Mouse (Mus musculus) lung, adult 18-20 months (tissue): ENCODE data around the gene Slc9a7.

ENCODE experiments used
- DNase-seq, 2 experiments: peaks; one replicate each; pipeline ENCODE4 v3.0.0; 2022; ENCODE audit warnings: mixed read lengths in 2 of 2

Slc9a7 gene

DNA sequence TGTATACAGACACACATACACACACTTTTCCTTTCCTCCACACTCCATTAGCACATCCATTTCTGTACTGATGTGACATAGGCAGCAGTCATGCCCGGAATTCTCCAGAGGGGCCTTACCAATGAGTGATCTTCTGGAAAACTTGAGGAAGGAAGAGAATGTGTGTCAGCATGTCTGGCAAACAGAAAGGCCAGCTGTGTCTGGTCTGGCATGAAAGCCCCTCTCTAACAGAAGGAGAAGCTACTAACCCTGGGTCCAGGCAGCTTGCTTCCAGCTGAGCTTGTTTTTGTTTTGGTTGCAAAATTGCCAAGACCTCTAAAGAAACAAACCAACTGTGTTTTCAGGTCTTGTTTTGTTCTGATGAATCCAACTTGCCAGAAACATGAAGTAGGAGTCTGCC is 162.1 kb downstream of the Slc9a7 start:
- DNase-seq: peak in 1 of 2 experiments; percentile 9

- DNase-seq: no peak
Observed at GRCm38 (mm10) chrX:20128951-20129350, 162.7 kb downstream of the Slc9a7 start.

DNA sequence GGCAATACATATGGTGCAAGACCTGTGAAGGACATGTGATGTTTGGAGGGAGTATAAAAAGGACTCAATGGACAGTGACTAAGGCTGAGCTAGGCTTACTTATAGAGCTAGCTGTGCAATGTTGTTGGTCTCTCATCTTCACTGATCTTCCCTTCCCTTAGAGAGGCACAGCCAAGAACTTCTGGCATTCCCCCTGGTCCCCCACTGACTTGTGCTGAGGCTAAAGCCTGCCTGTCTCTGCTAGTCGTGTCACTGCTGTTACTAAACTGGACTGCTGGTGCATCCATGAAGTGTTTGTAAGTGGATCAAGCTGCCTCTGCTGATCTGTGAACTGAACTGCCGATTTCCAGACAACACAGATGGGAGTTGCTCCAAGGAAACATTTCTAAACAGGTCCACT is 166.1 kb downstream of the Slc9a7 start:
- no peak for DNase-seq

DNA sequence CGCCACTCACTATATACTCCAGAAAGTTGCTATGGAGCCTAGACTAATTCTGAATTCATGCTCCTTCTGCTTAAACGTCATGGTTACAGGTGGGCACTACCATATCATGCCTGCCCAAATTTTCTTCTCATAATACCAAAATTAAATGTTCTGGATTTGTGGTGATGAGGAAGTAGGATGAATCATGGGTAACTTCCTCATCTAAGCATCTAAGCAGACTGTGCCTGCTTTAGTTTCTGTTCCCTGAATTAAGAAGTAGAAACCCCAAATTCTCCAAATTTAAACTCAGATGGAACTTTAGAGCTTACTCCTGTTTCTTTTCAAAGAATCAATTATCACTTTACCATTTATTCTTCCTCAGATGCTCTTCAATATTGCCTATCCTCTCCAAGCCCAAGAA is 173.9 kb downstream of the Slc9a7 start:
- DNase-seq: no peak

- no peak for DNase-seq
Observed at GRCm38 (mm10) chrX:20070196-20070595, 221.4 kb downstream of the Slc9a7 start.

DNA sequence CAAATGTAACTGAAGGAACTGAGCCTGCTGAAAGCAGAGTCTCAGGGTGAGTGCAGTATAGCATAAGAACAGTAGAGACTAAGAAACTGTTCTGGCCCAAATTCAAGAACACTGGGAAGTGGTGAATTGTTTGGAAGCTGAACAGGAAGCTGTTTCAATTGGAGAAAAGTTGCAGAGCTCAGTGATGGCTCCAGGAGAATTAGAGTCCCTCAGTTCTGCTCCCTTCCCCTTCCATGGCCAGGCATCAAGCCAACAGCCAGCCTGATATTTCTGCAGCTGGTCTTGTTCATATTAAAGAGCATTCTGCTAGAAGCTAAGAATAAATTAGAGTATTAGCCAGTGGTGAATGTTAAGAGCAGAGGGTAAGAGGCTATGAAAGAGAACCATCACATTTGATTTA is 225.0 kb downstream of the Slc9a7 start:
- no peak for DNase-seq

DNA sequence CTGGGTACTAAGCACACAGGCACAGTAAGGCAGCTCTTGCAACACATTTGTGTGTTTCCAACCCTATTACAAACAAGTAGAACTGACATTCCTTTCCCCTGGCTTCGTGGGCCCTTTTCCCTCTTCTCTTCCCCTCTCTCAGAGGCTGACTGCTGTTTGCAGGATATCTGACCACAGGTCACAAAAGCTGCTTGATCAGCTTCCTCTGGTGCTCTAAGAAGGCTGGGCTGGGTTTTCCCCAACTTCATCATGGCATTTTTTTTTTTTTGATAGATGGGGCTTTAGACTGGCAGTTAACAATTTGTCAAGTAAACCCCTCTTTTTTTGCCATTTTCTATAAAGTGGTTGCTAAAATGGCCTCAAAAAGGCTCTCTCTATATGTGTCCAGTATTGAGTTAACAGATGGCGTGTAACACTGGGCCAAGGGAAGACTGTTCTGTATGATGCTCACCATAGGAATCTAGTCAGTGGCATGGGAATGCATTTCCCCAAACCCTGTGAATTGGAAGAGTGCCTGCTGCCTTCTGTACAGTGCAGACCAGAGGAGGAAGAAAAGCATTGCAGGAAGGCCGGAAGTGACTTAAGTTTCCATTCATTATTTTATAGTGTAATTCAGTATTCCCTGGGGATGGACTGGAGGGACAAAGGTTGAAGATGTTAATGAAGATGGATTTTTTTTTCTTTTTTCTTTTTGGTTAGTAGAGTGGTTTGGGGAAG is 229.7 kb downstream of the Slc9a7 start:
- no peak for DNase-seq

DNA sequence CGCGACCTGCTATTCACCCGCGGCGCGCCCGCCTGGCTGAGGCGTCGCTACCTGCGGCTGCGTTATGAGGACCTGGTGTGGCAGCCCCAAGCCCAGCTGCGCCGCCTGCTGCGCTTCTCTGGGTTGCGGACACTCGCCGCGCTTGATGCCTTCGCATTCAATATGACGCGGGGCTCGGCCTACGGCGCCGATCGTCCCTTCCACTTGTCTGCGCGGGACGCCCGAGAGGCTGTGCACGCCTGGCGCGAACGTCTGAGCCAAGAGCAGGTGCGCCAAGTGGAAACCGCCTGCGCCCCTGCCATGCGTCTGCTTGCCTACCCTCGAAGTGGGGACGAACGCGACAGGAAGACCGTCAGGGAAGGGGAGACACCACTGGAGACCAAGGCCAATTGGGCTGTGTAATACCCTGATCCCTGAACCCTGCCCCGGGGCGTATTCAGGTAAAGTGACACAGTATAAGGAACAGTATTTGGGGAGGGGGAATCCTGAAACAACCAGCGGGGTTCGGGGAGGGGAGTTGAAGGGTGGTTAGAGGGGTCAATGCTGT is 230.8 kb downstream of the Slc9a7 start:
- peak; percentile 2 to 4 for DNase-seq

GRCm38 (mm10) chrX:20060096-20060768 is 231.4 kb downstream of the Slc9a7 start:
- peak; percentile 3 for DNase-seq

DNA sequence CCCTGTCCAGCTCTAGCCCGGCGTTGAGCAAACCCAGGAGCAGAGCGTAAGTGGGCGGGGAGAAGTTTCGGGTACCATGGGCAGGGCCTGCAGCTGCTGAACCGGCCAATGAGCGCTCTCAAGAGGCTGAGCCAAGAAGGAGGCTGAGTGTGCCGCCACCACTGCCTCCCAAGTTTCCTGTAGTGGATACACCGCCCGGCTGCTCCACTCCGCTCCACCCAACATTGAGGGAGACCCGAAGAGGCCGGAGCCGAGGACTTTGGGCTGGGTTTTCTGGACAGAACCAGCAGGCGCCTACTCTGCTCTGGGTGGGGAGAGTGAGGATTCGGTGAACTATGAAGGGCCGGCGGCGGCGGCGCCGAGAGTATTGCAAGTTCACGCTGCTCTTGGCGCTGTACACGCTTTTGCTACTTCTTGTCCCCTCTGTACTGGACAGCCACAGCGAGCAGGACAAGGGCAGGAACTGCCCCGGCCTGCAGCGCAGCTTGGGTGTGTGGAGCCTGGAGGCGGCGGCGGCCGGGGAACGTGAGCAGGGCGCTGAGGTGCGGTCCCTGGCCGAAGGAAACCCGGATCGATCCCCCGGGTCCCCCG is 232.1 kb downstream of the Slc9a7 start, which contains the start of gene Chst7:
Gene Chst7 (plus strand): TSS at position 180 of the 591 bp plus-strand sequence.
- peak; percentile 83 to 84 for DNase-seq
